Mouse (Mus musculus) liver, postnatal 0 days (tissue): ENCODE measurements around the gene Pld4. TPM values are rescaled to one million over a fixed set of nuclear protein-coding genes. Genes with fewer than 3 reads are reported as not detected.

Source experiments
- ATAC-seq: fragments of 200-750 bp; cut with Nextera tagmentation; 2 replicates; pipeline ENCODE4 v1.8.0; 2017; ENCODE audit warnings: mild to moderate bottlenecking, moderate library complexity
- DNase-seq: peaks from one replicate; pipeline ENCODE4 v3.0.0-alpha.2; 2016
- H3K27ac ChIP-seq: fragments of 300-500 bp; sonication (generic); 2 replicates; pipeline ENCODE4 v1.5.1; 2014; ENCODE audit warnings: antibody characterized with exemption, moderate library complexity, mild to moderate bottlenecking, low read depth
- H3K27me3 ChIP-seq: fragments of 300-500 bp; sonication (generic); 2 replicates; pipeline ENCODE4 v1.6.1; 2014; ENCODE audit warnings: low read length, control low read depth, mixed read lengths; ENCODE audit not compliant: insufficient read depth
- H3K36me3 ChIP-seq: fragments of 300-500 bp; sonication (generic); replicated peaks from 2 replicates; pipeline ENCODE4 v1.6.1; 2014; ENCODE audit warnings: mild to moderate bottlenecking, control low read depth, low read length, moderate library complexity, mixed read lengths; ENCODE audit not compliant: insufficient read depth
- H3K4me1 ChIP-seq: fragments of 300-500 bp; sonication (generic); 2 replicates; pipeline ENCODE4 v1.6.1; 2014; ENCODE audit warnings: antibody characterized with exemption, mild to moderate bottlenecking, control low read depth; ENCODE audit not compliant: insufficient read depth
- H3K4me2 ChIP-seq: fragments of 300-500 bp; sonication (generic); 2 replicates; pipeline ENCODE4 v1.6.1; 2014; ENCODE audit warnings: low read depth, mild to moderate bottlenecking, low read length, moderate library complexity, mixed read lengths
- H3K4me3 ChIP-seq: fragments of 300-500 bp; sonication (generic); 2 replicates; pipeline ENCODE4 v1.5.1; 2014; ENCODE audit warnings: low read depth, low read length
- H3K9ac ChIP-seq: fragments of 300-500 bp; sonication (generic); replicated peaks from 2 replicates; pipeline ENCODE4 v1.6.1; 2014; ENCODE audit warnings: mild to moderate bottlenecking, moderate library complexity
- H3K9me3 ChIP-seq: fragments of 300-500 bp; sonication (generic); 2 replicates; pipeline ENCODE4 v1.6.1; 2016; ENCODE audit warnings: mild to moderate bottlenecking, control low read depth, low read length, mixed read lengths
- CTCF ChIP-seq: sonication (generic); IDR thresholded peaks from 2 replicates; pipeline ENCODE4 v1.5.1; 2016; ENCODE audit warnings: antibody characterized with exemption, low read depth
- EP300 ChIP-seq: IDR thresholded peaks from 2 replicates; pipeline ENCODE4 v1.6.1; 2016; ENCODE audit warnings: antibody characterized with exemption, low read depth, mild to moderate bottlenecking
- WGBS: fragments of 180-500 bp; shearing (Covaris S2); extraction: QIAGEN DNeasy Blood & Tissue Kit; methylation state at CpG from one replicate; pipeline ENCODE4 v1.1.7; 2014; ENCODE audit not compliant: insufficient replicate concordance; 5-methylcytosine and 5-hydroxymethylcytosine counted together
- polyA plus RNA-seq: library from polyadenylated mRNA; unstranded; fragments of >200 nt; fragmentation: Nextera tagmentation; extraction: Ambion mirVana; gene quantifications from 2 replicates; pipeline ENCODE4 v1.2.1, GENCODE M21; 2015

The Pld4 gene
- polyA plus RNA-seq, 1 experiment from 2014 or later, result 22.4 TPM

DNA sequence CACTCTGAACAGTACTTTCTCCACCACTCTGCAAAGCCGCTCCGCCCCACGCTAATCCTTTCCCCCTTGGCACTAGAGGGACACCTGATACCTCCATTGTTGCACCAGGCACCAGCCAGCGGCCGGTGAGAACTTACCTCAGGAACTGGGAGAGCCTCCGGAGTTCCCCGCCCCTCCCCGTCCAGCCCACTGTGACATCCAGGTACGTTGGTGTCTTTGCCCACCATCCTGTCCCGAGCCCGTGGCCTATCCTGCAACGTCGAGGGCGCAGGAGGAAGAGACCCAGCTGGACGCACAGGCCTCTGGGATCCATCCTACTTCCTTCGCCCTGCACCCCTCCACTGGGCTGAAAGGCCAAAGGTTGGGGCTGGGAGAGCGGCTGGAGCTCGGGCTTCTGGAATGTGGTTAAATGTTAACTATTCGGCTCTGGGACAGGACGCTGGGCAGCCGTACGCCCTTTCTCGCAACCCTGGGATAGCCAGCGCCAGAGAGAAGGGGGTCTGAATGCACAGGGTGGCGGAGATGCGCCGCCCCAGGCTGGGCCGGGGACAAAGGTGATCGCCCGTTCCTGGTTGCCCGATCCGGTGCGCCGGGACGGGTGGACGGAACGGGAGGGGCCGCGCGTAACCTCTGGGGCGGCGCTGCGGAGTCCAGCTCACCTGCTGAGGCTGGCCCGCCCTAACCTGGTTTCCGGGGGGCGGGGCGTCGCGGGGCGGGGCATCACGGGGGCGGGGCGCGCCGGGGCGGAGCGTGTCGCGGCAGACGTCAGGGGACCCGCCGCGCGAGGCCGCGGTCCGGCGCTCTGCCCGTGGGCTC is 38.8 kb upstream of the Pld4 start:
- Histone ChIP-seq H3K4me1 (peaks cover 16% of the 10 kb centered on the region), H3K9me3 (no peaks in the 10 kb centered on the region), H3K27me3 (peaks cover 22% of the 10 kb centered on the region), H3K27ac (peak overlapping the region; percentile 82), H3K36me3 (no peaks in the 10 kb centered on the region; the same call in 1 of the 2 replicates), H3K4me3 (peak overlapping the region; percentile 69), H3K9ac (peak overlapping the region; percentile 75), H3K4me2 (peak overlapping the region; percentile 91)
- DNase-seq (peak; percentile 89), ATAC-seq (peak; percentile 83)
- TF ChIP-seq CTCF (no peak), EP300 (no peak)
- 12% methylated on average over 35 of the region's 69 CpGs for WGBS

GRCm38 (mm10) chr12:112722240-112723027 is 38.0 kb upstream of the Pld4 start:
- H3K36me3 ChIP-seq, result no peaks in the 10 kb centered on the region
- peak overlapping the region; percentile 75 for H3K9ac ChIP-seq
- H3K4me3 ChIP-seq, result peak overlapping the region; percentile 69
- H3K27me3 ChIP-seq, result peaks cover 22% of the 10 kb centered on the region
- no peaks in the 10 kb centered on the region for H3K9me3 ChIP-seq
- DNase-seq, result peak; percentile 47
- TF ChIP-seq EP300 (no peak), CTCF (no peak)
- peaks cover 16% of the 10 kb centered on the region for H3K4me1 ChIP-seq
- H3K4me2 ChIP-seq, result peak overlapping the region; percentile 91
- peak; percentile 29 for ATAC-seq
- H3K27ac ChIP-seq, result peak overlapping the region; percentile 82
- WGBS, result 5% methylated on average over 27 of the region's 75 CpGs

GRCm38 (mm10) chr12:112723028-112723330 is 37.5 kb upstream of the Pld4 start:
- TF ChIP-seq CTCF, result no peak
- no peak for TF ChIP-seq EP300
- H3K9ac ChIP-seq, result peak overlapping the region; percentile 75
- 25% methylated on average over 5 of the region's 5 CpGs for WGBS

GRCm38 (mm10) chr12:112723445-112723844 is 37.0 kb upstream of the Pld4 start:
- no peak overlapping the region for H3K4me2 ChIP-seq
- no peak overlapping the region for H3K9ac ChIP-seq
- DNase-seq, result no peak

More at GRCm38 (mm10) chr12:112723028-112723330, 37.5 kb upstream of the Pld4 start:
- Histone ChIP-seq H3K9me3 (no peaks in the 10 kb centered on the region), H3K4me3 (peak overlapping the region; percentile 69), H3K36me3 (no peaks in the 10 kb centered on the region), H3K27me3 (peaks cover 22% of the 10 kb centered on the region), H3K4me1 (peaks cover 16% of the 10 kb centered on the region), H3K27ac (0 out of 2 replicates have a peak overlapping the region, but pooled peaks have one; percentile 82), H3K4me2 (peak overlapping the region; percentile 91)
- DNase-seq (no peak), ATAC-seq (no peak)

DNA sequence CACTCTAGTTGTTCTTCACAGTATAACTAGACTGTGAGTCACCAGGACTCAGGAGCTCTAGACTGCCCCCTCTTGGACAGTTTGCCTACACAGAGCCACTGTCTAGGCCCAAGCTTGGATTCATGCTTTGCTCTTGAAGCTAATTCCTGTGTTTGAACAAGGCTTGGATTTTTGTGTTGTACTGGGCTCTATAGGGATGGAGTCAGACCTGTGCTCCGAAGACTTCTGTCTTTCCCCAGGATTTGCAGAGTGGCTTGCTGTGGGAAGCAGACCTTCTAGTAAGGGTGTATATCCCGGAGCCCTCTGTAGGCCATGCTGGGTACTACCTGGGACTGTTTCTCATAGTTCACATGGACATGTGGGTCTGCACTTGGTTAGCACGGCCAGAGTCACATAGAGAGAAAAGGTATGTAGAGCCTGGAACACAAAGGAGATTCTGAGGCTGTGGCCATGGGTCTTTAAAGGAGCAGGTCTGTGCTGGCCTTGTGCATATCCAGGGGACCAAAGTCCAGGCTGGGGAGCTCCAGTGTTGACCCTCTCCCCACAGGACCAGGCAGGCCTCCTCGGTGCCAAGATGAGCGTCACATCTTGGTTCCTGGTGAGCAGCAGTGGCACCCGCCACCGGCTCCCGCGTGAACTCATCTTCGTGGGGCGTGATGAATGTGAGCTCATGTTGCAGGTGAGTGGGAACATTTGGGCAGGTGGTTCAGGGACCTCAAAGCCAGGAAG is 36.2 kb upstream of the Pld4 start:
- Histone ChIP-seq H3K27ac (no peak overlapping the region), H3K27me3 (peaks cover 22% of the 10 kb centered on the region), H3K36me3 (no peaks in the 10 kb centered on the region), H3K4me1 (peaks cover 10% of the 10 kb centered on the region), H3K4me2 (no peak overlapping the region), H3K9ac (no peak overlapping the region), H3K4me3 (no peak overlapping the region), H3K9me3 (no peaks in the 10 kb centered on the region)
- peak; percentile 19; the same call in 1 of the 2 replicates for ATAC-seq
- TF ChIP-seq CTCF, result peak; percentile 69
- no peak for TF ChIP-seq EP300
- 68% methylated on average over 11 of the region's 11 CpGs for WGBS
- peak; percentile 75 for DNase-seq

More at GRCm38 (mm10) chr12:112723445-112723844, 37.0 kb upstream of the Pld4 start:
- TF ChIP-seq CTCF (no peak), EP300 (no peak)
- H3K36me3 ChIP-seq, result no peaks in the 10 kb centered on the region
- H3K9me3 ChIP-seq, result no peaks in the 10 kb centered on the region
- 77% methylated on average over 6 of the region's 6 CpGs for WGBS
- H3K27me3 ChIP-seq, result peaks cover 22% of the 10 kb centered on the region
- no peak overlapping the region for H3K4me3 ChIP-seq
- ATAC-seq, result no peak
- H3K27ac ChIP-seq, result no peak overlapping the region
- peaks cover 16% of the 10 kb centered on the region for H3K4me1 ChIP-seq
